In the genomic region with DNA sequence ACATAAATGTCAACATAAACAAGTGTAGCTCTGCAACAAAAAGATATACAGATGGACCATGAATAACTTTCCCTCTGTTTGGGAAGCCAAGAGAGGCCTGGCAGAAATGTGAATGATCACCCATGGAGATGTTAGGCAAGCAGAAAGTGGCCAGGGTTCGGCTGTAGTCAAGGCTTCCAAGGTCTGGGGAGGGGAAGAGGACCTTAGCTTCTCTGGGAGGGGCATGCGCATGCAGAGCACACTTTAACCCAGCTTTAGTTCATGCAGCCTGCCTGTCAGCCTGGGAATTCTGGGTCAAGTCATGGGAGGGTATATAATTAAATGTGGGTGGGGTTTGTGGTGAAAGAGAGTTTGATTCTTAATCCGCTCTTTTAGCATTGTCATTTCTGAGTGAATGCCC, we compare ENCODE assay signal across 21 mouse cellular contexts.
DNase-seq lines count a peak whose midpoint lies in the region; ATAC-seq lines count a peak whose summit lies in the region.
"Had no signal": no experiment of that assay in that cellular context is flagged by ENCODE, and none has a peak within 500 bp of the region (broad histone marks: within the 10 kb centered on the region; RNA-seq: fewer than 3 reads in every experiment).

No protein-coding gene starts in this region.

- H3K27ac ChIP-seq in heart, embryonic 15.5 days = peak overlapping the region; percentile 48; the same call in 1 of the 2 replicates
- H3K27ac ChIP-seq: forebrain, embryonic 10.5 days; hindbrain, postnatal 0 days; limb, embryonic 15.5 days; midbrain, embryonic 12.5 days; neural tube, embryonic 15.5 days had no signal

- no peaks in the 10 kb centered on the region for H3K27me3 ChIP-seq in heart, embryonic 15.5 days
- H3K27me3 ChIP-seq: limb, embryonic 15.5 days; midbrain, embryonic 12.5 days; neural tube, embryonic 15.5 days had no signal

- 71% methylated on average over 3 of the region's 3 CpGs for WGBS in heart, embryonic 15.5 days

- no peak for ATAC-seq in heart, embryonic 15.5 days (replicated peaks; ENCODE audit: insufficient number of reproducible peaks, insufficient read depth, low FRiP score, low read depth)
- ATAC-seq: forebrain, postnatal 0 days; hindbrain, postnatal 0 days; intestine, embryonic 16.5 days had no signal

- no peak for DNase-seq in heart, postnatal 25 days (ENCODE audit: low spot score)
- DNase-seq in kidney, postnatal 25 days = peak; percentile 17 to 73
- no peak for DNase-seq in kidney, postnatal 4 days
- DNase-seq in ZHBTc4 (ENCODE audit: low read depth, low spot score) = peak; percentile 12
- DNase-seq in retina, embryonic 14.5 days (ENCODE audit: low spot score) = peak; percentile 22
- DNase-seq in testis, postnatal 10 days (ENCODE audit: low spot score) = no peak
- DNase-seq: adrenal gland, postnatal 10 days; cerebellum, adult 18-20 months; cerebellum, postnatal 14 days; forebrain, postnatal 0 days; gastrocnemius, postnatal 25 days; left cerebral cortex, postnatal 4 days; lung, postnatal 10 days; thymus, postnatal 25 days had no signal

- no peak overlapping the region for H3K4me2 ChIP-seq in heart, embryonic 15.5 days
- H3K4me2 ChIP-seq: limb, embryonic 15.5 days; midbrain, embryonic 12.5 days; neural tube, embryonic 15.5 days had no signal

- peaks cover 44% of the 10 kb centered on the region for H3K4me1 ChIP-seq in heart, embryonic 15.5 days (replicated peaks)

- no peaks in the 10 kb centered on the region for H3K9me3 ChIP-seq in heart, embryonic 15.5 days (replicated peaks)
- H3K9me3 ChIP-seq: forebrain, embryonic 10.5 days; limb, embryonic 15.5 days; midbrain, embryonic 12.5 days; neural tube, embryonic 15.5 days had no signal

- no peak overlapping the region for H3K9ac ChIP-seq in heart, embryonic 15.5 days
- H3K9ac ChIP-seq: forebrain, postnatal 0 days; limb, embryonic 15.5 days; midbrain, embryonic 12.5 days; neural tube, embryonic 15.5 days had no signal

- H3K36me3 ChIP-seq in heart, embryonic 15.5 days = peaks cover 11% of the 10 kb centered on the region; the same call in 1 of the 2 replicates
- H3K36me3 ChIP-seq: midbrain, embryonic 12.5 days; neural tube, embryonic 15.5 days had no signal

- intact Hi-C loops in heart, postnatal 25 days (cut with DNase I) = no loop called here

- no peak overlapping the region for H3K4me3 ChIP-seq in heart, embryonic 15.5 days
- H3K4me3 ChIP-seq: forebrain, embryonic 10.5 days; limb, embryonic 15.5 days; midbrain, embryonic 12.5 days; neural tube, embryonic 15.5 days had no signal

Comparison
In these comparisons a context has a peak if more than half of its experiments do, and no peak if none do; other contexts are left out.
1. DNase-seq: peak in kidney, postnatal 25 days (2 of 2), ZHBTc4 (single experiment) and retina, embryonic 14.5 days (single experiment); none in heart, postnatal 25 days (single experiment), kidney, postnatal 4 days (0 of 2) and testis, postnatal 10 days (single experiment).